Mouse (Mus musculus) c-Kit-negative CD71-positive TER-119-positive erythroid progenitor cells, embryonic 14.5 days (primary cell): ENCODE measurements around the gene Rfx1.

Experiments used
- DNase-seq: peaks from one replicate; pipeline ENCODE4 v3.0.0-alpha.2; 2013; ENCODE audit warnings: low read depth, low spot score

Gene Rfx1

GRCm38 (mm10) chr8:84089277-84089676 lies 22.6 kb downstream of the Rfx1 start:
- DNase-seq = no peak

DNA sequence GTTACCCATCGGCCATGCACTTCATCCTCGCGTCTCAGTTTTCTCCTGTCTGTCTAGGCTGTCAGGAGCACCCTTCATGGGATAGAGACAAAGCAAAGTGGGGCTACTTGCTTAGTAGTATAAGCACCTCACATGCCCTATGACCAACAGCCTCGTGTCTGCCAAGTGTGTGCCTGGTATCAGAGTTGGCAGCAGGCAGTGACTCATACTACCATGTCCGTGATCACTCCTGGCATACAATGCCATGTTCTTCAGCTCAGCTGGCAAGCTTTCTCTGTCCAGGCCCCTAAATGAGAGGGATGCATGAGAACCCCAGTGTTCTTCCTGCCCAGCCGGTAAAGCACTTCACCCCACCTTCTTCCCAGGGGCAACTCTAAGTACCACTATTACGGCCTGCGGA lies 24.0 kb downstream of the Rfx1 start:
- no peak for DNase-seq

GRCm38 (mm10) chr8:84096061-84096460 lies 29.4 kb downstream of the Rfx1 start:
- DNase-seq = no peak

DNA sequence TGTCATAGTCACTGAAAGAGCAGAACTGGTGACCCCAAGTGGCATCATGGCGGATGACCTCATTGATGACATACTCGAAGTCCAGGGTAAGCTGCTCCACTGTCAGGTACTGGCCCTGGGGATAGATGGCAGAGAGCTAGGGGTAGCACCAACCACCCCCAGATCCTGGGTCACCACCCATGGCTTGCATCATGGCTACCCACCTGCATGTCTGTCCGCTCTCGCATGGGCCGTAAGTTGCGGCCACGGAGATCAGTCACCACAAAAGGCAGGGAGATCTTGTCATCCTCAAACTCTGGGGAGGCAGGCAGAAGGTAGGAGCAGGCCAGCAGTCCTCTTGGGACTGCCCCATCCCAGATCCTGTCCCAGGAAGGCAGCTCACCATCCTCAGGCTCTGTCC lies 31.7 kb downstream of the Rfx1 start:
- DNase-seq = no peak

DNA sequence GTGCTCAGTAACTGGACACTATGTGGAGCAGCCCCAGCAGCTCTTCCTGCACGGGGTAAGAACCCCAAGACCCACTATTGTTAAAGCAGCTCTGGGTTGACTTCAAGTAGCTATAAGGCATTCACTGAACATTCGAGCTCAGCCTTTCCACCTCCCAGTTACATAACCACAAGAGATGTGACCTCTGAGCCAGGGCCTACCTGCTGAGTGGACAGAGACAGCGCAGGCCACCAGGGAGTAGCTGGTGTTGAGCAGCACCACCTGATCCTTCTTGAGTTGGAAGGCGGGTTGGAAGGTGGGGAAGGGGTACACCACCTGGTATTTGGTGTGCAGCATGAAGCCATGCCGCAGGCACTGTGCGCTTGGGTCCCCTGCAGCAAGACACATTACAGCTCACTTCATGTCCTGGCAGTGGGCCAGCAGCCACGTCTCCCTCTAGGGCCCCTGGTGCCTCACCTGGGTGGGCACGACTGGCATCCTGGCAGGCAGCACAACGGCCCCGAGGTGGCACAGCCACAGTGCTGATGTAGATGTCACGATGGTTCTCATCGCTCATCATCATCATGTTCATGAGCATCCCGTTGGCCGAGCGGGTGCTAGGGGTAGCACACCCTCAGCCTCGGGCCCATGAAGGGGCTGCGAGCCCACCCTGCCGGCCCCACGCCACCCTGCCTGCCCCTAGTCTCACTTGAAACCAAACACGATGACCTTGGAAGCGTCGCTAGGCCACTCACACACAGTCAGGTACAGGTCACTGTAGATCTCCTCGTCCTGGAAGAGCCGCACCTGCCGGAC lies 35.0 kb downstream of the Rfx1 start:
- DNase-seq = no peak

- no peak for DNase-seq
These were observed 37.0 kb downstream of the Rfx1 start for GRCm38 (mm10) chr8:84103601-84104000.

DNA sequence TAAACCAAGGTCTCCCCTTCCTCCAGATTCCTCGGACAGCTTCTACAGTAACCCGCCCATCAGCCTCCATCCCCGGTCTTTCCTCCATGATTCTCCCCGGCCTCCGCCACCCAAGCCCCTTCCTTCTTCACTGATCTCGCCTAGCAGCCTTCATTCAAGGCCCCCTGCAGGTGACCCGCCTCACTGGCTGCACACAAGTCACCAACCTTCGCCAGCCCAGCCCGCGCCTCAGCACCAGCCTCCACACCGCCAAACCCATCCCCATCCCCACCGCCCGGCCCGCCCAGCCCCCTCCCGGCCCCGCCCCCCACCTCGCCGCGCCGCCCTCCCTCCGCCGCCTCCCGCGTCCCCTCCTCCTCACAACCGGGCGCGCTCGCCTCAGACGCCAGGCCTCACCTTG lies 37.6 kb downstream of the Rfx1 start:
- peak; percentile 28 for DNase-seq

DNA sequence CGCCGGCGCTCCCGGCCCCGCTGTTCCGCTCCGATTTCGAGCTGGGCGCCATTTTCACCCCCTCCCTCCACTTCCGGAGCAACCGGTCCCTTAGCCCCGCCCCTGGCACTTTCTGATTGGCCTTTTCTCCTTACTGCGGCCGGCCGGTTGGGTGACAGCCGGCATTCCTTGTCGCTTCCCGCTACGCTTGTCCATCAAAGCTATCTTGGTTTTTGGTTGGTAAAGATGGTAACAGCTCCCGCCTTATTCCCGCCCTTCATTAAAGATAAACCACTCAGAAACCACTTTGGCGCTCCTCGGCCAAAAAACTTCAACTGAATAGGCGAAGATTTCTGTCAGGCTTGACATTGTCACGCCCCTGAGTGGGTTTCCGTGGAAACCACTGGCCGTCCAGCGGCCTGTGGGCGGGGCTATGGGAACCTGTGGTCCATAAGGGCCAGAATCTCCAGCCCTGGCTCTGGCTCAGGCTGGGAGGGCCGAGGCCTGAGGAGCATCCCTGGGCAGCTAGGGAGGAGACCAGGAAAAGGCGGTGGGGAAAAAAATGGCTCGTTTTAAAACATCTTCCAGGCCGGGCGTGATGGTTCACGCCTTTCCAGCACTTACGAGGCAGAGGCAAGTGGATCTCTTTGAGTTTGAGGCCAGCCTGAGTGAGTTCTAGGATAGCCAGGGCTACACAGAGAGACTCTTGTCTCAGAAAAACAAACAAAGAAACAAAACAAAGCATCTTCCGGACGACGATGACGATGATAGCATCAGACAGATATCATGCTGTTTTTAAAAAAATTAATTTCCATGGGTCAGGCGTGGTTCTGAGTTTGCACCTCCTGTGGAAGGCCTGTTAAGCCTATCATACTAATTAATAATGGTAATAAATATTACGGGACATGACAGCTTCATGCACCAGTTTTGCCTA lies 38.3 kb downstream of the Rfx1 start, which contains the start of gene Dcaf15:
Dcaf15 (minus strand) TSS at position 72 of the 913 bp plus-strand sequence.
- DNase-seq = peak; percentile 99

GRCm38 (mm10) chr8:84105676-84106075 lies 39.0 kb downstream of the Rfx1 start:
- no peak for DNase-seq

DNA sequence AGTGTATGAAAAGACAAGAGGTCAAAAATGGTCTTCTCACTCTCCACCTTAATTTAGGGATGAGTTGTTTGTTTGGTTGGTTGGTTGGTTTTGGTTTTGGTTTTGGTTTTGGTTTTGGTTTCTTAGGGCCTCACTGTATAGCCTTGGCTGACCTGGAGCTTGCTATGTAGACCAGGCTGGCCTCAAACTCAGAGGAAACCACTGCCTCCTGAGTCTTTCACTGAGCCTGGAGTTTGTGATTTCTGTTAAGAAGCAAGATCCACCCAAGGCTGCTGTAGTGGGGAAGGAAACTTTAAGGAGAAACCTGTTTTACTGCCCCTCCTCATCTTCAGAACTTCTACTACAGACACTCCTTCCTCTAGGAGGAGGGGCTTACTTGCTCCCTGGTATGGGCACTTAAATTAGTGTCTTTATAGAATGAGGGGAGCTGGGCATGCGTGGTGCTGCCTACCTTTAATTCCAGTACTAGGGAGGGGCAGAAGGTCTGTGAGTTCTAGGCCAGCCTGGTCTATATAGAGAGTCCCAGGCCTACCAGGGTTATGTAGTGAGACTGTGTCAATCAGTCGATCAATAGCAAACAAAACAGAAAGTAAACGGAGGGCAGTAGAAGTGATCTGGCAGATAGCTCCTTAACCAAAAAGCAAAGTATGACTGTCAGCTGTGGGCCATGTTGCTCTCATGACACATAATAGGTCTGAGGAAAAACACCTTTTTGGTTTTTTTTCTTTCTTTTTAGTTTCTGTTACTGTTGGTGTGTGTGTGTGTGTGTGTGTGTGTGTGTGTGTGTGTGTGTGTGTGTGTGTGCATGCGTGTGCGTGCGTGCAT lies 39.8 kb downstream of the Rfx1 start:
- DNase-seq = no peak

- DNase-seq = no peak
These were observed 49.0 kb downstream of the Rfx1 start for GRCm38 (mm10) chr8:84115646-84116045.

DNA sequence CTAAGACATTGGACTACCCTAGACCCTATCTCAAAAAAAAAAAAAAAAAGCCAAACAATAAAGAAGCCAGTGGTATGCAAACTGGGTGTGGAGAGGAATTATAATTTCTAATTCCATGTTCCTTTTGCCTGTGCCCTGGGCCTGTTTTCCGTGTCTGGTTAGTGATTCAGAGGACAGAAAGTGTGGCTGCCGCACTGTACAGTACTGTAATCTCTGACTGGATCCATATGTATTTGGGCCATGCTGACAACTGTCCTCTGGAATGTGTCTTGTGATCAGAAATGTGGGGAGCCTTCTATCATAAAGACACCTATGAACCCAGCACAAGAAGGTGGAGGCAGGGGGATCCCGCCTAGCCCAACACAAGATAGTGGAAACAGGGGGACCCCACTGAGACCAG lies 55.5 kb downstream of the Rfx1 start:
- DNase-seq = no peak

- DNase-seq = no peak
These were observed 59.0 kb downstream of the Rfx1 start, which contains the start of gene Podnl1 for GRCm38 (mm10) chr8:84125656-84126055. Gene Podnl1 (plus strand): TSS chr8:84125989.

- no peak for DNase-seq
These were observed 60.1 kb downstream of the Rfx1 start for GRCm38 (mm10) chr8:84126742-84127141.

- DNase-seq = no peak
These were observed 60.7 kb downstream of the Rfx1 start for GRCm38 (mm10) chr8:84127202-84127901.

GRCm38 (mm10) chr8:84128277-84128676 lies 61.6 kb downstream of the Rfx1 start:
- no peak for DNase-seq

GRCm38 (mm10) chr8:84130806-84131205 lies 64.2 kb downstream of the Rfx1 start:
- no peak for DNase-seq

- no peak for DNase-seq
These were observed 65.6 kb downstream of the Rfx1 start for GRCm38 (mm10) chr8:84132225-84132624.

GRCm38 (mm10) chr8:84137848-84138247 lies 71.2 kb downstream of the Rfx1 start:
- no peak for DNase-seq

DNA sequence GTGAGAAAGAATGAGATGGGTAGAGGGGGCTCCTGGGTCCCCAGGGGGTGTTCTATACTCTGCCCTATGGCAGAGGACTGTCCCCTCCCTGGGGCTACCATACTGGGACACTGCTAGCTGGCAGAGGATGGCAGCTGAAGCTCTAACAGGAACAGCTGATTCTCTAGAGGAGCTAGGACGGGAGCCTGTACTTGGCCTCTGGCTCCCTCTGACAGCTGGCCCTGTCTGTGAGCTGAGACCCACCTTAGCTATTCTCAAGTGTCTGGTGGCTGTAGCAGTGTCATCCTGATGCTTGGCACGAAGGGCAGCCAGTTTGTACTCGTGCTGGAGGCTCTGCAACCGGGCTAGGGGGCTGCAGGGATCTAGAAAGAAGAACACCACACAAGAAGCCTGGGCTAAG lies 74.2 kb downstream of the Rfx1 start:
- DNase-seq = no peak

DNA sequence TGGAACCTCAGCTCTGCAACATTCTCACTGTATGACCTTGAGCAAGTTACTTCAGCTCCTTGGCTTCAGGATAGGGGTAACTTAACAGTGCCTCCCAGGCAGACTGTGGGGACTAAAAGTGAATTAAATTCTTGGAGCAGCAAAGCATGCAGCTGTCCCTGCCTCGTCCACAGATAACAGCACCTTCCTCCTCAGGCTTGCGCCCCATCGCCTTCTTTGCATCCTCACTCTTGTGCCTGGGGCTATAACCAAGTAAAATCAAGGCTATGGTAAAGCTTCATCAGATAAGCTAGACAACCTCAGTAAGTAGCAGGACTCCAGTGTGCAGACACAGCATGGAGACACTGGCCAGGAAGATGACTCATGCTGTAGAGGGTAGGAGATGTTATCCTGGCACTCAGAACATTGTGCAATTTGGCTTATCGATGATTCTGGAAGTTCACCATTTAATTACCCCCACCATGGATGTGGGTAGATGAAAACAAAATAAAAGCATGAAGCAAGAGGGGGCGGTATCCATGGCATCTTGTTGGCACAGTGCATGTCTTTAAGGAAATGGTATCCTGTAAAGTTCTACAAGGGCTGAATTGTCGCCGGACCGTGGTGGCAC lies 78.1 kb downstream of the Rfx1 start:
- DNase-seq = no peak
